Mouse (Mus musculus): Measurements from ENCODE around the gene Srp68.

Gene Srp68

DNA sequence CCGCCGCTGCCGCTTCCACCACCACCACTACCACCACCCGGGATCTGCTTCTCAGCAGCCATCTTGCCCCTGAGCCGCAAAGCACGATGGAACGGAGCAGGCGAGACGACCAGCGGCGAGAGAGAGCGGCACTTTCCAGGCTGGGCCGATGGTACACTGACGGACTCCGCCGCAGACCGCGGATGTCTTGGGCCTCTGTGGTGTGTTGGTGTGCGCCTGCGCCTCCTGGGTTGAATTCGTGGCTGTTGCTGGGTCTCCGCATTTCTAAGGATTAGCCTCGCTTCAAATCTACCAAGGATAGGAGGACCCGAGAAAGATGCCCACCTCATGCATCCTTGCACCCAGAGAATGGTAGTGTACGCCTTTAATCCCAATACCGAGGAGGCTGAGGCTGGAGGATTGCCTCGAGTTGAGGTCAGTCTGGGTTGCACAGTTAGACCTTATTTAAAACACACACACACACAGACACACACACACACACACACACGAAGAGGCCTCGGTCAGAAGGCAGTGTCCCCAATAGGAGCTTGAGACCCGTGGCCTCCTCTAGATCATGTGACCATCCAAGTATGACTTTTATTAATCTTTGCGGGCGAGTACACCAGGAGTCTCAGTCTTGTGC, at the start of gene Srp68:
TSS of gene Srp68 (minus strand) at position 173 of the 622 bp plus-strand sequence.
- peak; percentile 76 for DNase-seq (ENCODE audit: extremely low read depth, low read depth)

DNA sequence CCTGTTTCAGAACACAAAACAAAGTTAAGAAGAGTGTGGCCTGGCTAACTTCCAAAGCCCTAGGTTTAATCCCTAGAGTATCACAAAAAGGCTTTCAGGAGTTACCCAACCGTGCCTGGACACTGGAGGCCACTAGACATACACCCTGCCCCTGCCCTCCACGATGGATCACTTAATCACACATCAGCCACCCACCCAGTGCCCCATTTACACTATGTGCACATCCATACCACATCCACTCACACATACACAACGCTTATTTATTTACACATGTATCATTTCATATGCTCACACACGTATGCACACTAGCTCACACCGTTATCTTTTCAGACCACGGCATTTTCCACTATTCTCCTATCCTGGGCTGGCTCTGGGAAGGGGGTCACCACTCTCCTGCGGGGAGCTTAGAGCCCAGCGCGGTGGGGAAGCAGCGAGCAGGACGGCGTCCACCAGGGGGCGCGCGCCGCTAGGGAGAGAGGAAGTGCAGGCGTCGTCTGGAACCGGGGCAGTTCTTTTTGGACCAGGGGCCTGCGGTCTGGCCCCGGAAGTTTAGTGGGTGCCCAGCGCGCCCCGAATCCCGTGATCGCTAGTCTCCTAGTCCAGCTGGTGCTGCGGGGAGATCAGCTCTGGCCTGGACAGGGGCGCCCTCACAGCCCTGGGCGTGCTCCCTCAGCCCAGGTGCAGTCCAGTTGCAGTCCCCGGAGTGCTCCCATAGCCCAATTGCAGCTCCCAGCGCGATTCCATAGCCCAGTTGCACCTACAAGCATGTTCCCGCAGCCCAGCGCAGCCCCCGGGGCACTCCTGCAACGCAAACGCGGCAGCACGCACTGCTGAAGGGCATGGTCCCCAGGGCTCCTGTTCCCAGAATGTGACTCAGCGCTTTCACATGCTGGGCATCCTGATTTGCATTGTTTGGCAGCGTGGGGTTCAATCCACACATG, 45.0 kb upstream of the Srp68 start:
- no peak for DNase-seq (ENCODE audit: extremely low read depth, low read depth)

DNA sequence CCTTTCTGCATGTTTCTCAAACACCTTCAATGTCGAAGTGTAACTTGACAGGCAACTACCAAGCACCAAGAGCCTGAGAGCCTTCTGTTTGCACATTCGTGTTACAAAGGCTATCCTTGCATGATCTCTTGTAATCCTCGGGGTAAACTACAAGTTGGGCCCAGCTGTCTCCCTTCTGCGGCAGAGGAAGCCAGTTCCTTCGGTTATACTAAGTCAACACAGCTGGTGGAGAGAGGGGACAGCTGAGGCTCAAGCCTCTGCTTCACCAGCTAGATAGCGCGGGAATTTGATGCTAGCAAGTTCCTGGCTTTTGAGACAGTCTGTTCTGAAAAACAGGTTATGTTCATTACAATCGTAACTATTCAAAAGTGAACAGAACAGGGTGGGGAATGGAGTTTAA, 38.3 kb upstream of the Srp68 start:
- DNase-seq (ENCODE audit: extremely low read depth, low read depth): no peak

DNA sequence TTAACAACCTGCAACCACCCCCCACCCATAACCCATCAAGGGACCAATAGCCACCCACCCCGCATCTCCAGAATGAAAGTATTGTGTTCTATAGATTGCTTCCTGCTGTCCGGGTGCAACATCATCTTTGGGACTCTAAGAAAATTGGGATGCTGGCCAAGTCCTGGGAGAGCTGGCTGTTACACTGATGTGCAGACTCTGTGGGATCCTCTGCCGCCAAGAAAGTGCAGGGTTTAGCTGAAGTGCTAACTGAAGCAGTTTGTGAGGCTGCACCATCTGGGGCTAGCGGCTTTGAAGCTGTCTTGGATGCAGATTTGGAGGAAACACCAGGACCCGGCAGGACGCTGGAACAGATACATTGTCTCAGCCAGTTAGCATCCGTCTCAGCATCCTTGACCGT, 37.2 kb upstream of the Srp68 start:
- DNase-seq (ENCODE audit: extremely low read depth, low read depth): no peak

DNA sequence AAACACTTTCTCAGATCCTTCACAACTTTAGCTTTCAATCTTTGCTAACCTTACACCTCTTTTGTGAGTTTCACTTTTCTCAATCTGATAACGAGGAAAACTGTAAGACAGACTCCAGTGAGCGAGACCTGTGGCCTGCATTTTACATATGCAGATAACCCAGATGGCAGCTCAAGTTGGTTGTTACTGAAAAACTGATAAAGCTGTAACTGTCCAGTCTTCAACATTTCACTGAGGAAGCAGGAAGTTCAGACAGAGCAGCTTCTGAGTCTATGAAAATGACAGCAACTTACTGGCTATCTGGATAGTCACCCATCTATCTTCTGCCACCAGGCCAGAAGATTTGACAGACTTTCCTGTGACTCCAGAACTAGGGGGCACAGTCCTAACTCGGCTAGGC, 35.6 kb upstream of the Srp68 start:
- no peak for DNase-seq (ENCODE audit: extremely low read depth, low read depth)

DNA sequence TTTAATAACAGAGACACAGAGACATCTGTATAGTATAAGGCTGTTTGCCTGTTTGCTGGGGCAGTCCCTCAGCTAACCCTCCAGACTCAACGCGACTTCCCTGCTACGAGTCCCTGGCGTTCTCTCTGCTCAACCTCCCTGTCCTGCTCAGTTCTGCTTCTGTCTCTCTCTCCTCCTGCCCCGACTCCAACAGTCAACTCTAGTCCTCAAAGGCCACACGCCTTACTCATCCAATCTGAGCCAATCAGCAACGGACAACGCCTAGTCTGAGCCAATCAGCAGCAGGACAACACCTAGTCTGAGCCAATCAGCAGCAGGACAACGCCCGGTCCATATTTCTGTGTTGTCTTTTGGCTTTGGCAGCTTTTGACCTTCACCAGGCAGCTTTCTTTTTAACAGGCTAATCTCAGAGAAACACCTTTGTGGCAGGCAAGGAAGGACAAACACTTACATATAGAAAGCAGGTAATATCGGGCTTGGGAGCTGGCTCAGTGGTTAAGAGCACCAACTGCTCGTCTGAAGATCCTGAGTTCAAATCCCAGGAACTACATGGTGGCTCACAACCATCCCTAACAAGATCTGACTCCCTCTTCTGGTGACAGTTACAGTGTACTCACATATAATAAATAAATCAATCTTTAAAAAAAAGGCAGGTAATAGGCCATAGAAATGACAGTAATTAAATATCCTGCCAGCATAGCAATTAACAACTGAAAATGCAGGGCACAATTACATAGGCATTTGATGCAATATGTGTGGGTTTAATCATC, 33.9 kb upstream of the Srp68 start:
- DNase-seq (ENCODE audit: extremely low read depth, low read depth): peak; percentile 98

DNA sequence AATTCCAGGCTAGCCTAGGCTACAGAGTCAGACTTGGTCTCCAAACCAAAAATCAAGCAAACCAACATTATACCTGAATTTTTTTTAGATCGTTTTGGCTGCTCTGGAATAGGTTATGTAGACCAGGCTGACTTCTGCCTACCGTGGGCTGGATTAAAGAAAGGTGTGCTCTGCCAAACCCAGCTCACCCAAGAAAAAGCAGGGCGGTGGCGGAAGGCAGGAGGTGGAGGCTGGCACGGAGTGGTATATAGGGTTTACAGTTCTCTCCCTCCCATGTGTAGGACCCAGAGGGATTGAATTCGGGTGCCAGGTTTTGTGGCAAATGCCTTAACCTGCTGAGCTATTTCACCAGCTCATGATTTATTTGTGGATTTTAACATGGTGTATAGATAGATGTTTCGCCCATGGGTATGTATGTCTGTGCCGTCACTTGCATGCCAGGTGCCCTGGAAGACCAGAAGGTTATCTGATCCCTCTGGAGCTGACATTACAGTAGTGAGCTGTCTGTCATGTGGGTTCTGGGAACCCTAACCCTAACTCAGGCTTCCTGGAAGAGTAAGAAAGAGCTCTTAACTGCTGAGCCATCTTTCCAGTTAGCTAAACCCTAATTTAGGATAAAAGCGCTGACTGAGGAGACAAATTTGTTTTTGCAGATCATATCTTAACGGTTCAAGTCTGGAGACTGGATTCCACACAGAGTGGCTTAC, 33.2 kb upstream of the Srp68 start, which contains the start of gene Exoc7:
TSS of gene Exoc7 (minus strand) at position 215 of the 707 bp plus-strand sequence.
- DNase-seq (ENCODE audit: extremely low read depth, low read depth): no peak

DNA sequence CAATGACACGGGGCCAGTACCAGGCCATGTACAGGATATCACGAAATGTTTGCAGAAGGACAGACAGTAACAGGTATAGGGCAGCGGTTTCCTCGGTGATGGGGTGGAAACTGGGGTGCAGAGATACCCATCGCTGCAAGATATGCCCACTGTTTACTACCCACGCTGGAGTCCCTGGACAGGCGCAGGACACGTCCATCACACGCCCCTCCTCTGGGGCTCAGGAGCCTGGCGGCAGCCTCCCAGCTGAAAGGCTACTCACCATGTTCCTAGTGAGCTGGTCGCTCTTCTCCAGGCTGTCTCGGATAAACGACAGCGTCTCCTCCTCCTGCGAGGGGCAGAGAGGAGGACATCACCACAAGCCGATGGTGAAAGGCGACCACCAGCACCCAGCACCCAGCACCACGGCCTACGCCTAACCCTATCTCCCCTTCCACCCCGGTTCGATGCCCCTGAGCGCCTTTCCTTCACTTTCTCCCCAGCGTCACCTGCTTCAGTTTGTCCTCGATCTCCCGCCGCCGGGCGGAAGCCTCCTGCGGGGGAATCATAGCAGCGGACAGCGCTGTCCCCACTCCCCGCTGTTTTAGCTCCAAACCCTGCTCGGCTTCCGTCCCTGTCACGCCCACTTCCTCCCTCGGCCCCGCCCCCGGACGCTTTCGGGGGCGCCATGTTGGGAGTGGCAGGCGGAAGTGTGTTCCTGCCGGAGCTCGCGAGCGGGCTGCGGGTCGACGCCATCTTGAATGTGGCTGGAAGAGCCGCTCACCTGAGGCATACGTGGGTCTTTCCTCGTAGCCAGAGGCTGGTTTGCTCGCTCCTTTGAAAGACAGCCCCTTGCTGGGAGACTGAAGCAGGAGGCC, 32.3 kb upstream of the Srp68 start:
- DNase-seq (ENCODE audit: extremely low read depth, low read depth): peak; percentile 76

DNA sequence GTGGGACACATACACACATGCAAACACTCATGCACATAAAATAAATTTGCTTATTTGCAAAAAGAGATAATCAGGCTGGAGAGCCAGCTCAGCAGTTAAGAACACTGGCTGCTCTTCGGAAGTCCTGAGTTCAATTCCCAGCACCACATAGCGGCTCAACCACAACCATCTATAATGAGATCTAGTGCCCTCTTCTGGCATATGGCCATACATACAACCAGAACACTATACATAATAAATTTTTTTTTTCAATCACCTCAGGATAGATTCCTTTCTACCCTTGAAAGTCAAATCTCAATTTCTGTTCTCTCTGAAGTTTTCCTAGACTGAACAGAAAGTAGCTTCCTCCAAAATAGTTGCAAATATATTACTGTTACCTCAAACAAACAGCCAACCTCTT, 31.4 kb upstream of the Srp68 start:
- no peak for DNase-seq (ENCODE audit: extremely low read depth, low read depth)

DNA sequence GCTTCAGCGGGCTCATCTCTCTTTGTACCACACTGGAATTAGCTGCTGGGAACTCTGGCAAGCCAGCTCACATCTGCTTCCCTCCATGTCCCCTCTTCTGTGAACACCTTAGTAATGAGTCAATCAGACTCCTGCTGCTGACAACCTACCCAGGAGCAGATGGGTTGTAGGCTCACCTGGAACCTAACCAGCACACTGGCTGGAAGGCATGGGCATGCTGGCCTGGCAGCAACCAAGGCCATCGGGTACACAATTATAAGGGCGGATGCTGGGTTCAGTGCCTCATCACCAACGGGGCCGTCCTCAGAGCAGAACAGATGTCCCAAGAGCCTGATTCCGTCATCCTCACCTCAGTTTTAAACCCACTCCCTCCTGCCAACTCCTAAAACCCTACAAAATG, 24.6 kb upstream of the Srp68 start:
- DNase-seq (ENCODE audit: extremely low read depth, low read depth): no peak

DNA sequence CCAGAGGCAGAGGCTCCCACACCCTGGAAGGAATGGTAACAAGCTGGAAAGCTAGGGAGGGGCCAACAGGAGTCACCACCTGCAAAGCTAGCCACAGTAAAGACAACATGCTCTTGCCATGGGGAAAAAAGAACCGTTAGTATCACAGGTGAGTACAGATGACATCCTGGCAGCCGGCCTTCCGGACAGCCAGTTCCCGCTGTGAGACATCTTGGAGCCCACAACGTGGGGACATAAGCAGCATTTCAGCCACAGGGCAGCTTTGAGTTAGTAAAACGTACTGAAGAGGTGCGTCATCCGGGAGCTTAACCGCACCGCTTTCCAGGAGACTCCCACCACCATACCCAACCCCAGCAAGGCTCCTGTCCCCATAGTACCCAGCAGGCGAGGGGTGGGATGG, 24.2 kb upstream of the Srp68 start:
- DNase-seq (ENCODE audit: extremely low read depth, low read depth): no peak

DNA sequence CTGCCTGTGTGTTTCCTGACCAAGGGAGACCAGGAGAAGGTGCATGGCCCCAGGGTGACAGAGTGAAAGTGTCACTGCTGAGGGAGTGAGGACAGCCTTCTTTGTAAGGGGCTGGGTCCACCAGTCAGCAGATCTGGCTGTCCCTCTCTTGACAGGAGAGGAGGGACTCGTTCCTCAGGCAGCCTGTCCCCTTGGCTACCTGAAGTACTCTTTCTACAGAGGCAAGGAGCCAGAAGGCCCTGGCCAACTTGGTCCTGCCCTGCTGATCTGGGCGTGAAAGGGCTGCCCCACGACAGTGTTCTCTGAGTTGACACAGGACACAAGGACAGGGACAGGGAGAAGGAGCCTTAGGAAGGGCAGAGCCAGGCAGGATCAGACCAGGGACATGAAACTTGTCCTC, 23.0 kb upstream of the Srp68 start:
- no peak for DNase-seq (ENCODE audit: extremely low read depth, low read depth)

DNA sequence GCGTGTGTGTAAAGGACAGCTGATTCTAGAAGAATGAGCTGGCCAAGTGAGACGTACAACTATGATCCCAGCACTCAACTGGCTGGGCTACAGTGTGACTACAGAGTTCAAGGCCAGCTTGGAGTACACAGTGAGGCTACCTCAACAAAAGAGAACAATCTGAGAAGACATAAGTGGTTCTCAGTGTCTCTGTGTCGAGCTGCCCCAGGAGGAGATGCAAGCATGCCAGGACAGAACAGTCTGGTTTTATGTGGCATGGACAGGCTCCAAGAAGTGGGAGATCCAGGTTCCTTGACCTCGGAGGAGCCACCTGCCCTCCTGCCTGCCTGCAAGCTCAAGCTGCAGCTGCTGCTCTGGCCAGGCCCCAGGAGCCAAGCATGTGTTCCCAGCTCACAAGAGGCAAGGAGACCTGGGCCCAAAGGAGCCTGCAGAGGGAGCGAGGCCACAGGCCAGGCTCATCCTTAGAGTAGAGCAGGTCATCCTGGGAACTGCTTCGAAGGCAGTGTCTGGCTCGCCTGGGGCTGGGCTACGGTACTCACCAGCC, 22.2 kb upstream of the Srp68 start:
- DNase-seq (ENCODE audit: extremely low read depth, low read depth): no peak

DNA sequence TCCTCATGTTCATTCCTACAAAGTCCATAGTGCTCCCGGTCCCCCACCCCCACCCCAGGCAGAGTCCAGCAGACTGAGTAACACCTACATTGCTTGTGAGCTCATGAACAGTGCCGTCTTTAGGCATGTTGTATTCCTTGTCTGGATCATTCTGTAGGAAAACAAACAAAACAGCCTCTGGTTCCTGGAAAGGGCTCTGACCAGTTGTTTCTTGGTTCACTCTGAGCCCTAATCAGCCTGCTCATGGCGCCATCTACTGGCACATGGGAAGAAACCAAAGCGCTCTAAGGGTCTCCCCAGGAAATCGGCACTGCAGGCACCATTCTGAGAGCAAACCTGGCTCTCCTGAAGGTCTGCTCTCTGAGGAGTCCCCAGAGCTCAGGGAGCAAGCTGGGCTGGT, 20.3 kb upstream of the Srp68 start:
- no peak for DNase-seq (ENCODE audit: extremely low read depth, low read depth)

DNA sequence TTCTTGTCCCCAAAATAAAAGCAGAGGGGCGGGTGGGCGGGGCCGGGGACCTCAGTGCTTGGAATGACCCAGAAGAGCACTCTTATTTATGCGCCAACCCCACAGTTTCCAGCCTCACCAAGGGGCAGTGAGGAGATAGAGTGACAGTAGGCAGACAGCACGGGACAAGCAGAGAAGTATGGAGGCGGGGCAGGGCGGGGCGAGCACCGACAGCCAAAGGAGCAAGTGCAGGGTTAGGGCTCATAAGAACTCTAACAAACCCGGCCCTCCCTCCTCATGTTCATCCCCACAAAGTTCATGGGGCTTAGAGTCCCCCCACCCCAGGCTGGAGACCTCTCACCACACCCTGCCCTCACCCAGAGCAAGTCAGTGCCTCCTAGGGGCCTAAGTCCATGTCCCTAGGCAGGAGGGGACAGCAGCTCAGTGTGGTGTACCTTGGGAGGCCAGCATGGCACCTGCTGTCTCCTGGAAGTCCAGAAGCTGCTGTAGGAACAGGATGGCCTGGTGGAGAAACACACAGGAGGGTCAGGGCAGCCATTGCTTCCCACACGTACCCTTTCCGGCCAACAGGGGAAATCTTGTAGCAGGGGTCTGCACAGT, 19.6 kb upstream of the Srp68 start:
- no peak for DNase-seq (ENCODE audit: extremely low read depth, low read depth)

DNA sequence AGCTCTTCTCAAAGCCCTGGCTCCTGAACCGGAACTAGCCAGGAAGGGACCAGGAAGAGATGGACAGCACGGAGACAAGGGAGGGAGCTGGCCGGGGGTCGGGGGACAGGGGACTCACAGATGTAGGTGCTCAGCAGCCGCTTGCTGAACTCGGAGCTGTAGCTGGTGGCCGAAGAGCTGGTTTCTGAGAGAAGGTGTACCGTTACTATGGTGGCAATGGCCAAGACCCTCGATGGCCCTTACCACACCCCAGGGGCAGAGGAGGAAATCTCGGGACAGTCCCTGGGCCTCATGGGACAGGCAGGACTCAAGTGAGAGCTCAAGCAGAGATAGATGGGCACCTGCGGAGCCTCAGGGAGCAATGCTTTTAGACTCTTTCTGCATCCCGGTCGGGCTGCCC, 18.4 kb upstream of the Srp68 start:
- no peak for DNase-seq (ENCODE audit: extremely low read depth, low read depth)

DNA sequence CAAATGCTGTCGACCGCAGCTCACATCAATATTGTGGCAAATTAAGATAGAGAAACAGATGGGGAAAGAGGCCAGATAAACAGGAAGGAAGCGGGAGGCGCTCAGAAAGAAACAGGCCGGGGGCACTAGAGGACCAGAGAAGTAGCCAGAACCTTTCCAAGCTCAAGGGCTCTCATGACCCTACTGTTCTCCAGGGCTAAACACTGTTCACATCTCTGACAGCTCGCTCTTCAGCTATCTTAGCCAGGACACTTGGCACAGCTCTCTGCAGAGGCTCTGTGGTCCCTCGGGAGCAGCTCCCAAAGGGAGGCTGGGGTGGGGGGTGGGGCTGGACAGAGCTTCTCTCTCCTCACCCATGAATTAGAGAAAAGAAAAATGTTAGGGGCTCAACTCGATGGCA, 16.5 kb upstream of the Srp68 start:
- DNase-seq (ENCODE audit: extremely low read depth, low read depth): no peak

DNA sequence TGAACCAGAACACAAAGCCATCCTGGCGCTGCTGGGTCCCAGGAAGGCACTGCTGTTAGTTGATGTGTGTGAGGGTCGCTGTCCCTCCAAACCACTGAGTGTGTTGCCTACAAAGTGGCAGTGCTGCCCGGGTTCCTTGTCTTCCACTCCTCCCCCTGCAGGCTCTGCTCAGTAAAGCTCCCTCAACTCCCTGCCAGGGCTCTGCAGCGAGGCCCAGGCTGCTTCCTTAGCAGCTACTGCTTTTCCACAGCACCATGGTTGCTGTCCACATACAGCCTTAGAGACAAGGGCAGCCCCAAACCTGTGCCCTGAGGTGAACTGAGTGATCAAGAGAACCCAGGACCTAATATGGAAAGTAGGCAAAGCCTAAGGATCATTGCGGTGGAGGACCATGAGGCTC, 13.3 kb upstream of the Srp68 start:
- DNase-seq (ENCODE audit: extremely low read depth, low read depth): no peak

DNA sequence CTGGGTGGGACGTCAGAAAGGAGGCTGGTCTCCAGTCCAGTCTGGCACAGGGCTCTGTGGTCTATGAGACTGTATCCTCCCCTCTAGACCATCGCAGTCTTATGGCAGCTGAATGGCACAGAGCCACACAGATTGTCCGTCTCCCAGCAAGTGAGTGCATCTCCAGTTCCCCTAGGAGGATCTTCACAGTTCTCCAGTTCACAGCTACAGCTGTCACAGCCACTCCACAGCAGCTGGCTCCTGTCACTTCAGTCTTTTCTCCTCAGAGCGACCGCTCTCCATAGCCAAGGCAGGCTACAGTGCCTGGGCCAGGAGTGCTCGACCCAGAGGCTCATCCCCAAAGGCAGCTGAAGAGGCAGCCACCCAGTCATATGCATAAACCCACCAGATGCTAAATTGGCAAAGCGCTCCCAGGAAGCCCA, 11.8 kb upstream of the Srp68 start:
- no peak for DNase-seq (ENCODE audit: extremely low read depth, low read depth)

DNA sequence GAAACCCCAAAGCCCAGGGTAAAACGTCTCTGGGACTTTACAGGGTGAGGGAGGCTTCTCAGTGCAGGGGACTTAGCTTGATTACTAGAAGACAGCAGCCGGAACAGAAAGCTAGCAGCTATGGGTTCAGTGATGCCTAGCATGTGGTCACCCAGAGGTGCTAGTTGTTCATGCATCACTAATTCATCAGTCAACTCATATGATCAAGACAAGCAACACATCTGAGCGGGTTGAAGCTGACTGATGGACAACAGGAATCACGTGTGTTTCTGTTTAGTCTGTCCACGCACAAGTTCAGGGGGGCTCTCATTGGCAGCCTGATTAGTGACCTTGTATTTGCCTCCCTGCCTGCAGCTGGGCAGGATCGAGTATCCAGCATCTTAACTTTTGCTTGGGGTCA, 10.0 kb upstream of the Srp68 start:
- DNase-seq (ENCODE audit: extremely low read depth, low read depth): no peak

Data from MEL-GATA-1-ER (cell line).